Mouse (Mus musculus) urinary bladder, adult 18-20 months (tissue): ENCODE data around the gene Arl5a.

ENCODE experiments used
- DNase-seq, 2 experiments: peaks; one replicate each; pipeline ENCODE4 v3.0.0; 2022; ENCODE audit warnings: low spot score in 2 of 2, mixed read lengths in 2 of 2

The Arl5a gene

GRCm38 (mm10) chr2:52361086-52361485 lies 63.6 kb downstream of the Arl5a start:
- no peak for DNase-seq

- DNase-seq = no peak
These were observed 65.0 kb downstream of the Arl5a start for GRCm38 (mm10) chr2:52359722-52360121.

GRCm38 (mm10) chr2:52358156-52358555 lies 66.5 kb downstream of the Arl5a start:
- no peak for DNase-seq

GRCm38 (mm10) chr2:52351029-52351428 lies 73.7 kb downstream of the Arl5a start:
- no peak for DNase-seq
